Mouse (Mus musculus): ENCODE measurements at regions not wholly inside any gene's neighbourhood (a gene's known extent, or its start where the extent isn't known, plus 50 kb on each side); places are given as distances from the start of the nearest gene placed in this dataset.

- H3K4me2 ChIP-seq (replicated peaks) = no peak overlapping the region
- H3K36me3 ChIP-seq = no peaks in the 10 kb centered on the region
- no peak overlapping the region for H3K27ac ChIP-seq (replicated peaks)
- no peak for ATAC-seq (ENCODE audit: insufficient number of reproducible peaks, low FRiP score, low TSS enrichment, low read depth)
- H3K9me3 ChIP-seq (replicated peaks) = no peaks in the 10 kb centered on the region
- H3K27me3 ChIP-seq = no peaks in the 10 kb centered on the region
- no peaks in the 10 kb centered on the region for H3K4me1 ChIP-seq
- WGBS = 22% methylated on average over 2 of the region's 2 CpGs
- H3K4me3 ChIP-seq (replicated peaks) = no peak overlapping the region
- H3K9ac ChIP-seq = no peak overlapping the region
Measured at GRCm38 (mm10) chr15:8903651-8904050, 64.1 kb upstream of the Ranbp3l start.

GRCm38 (mm10) chr15:8897487-8898158, 70.1 kb upstream of the Ranbp3l start:
- Histone ChIP-seq H3K4me2 (replicated peaks) (no peak overlapping the region), H3K36me3 (no peaks in the 10 kb centered on the region), H3K27ac (replicated peaks) (no peak overlapping the region), H3K4me1 (no peaks in the 10 kb centered on the region), H3K4me3 (replicated peaks) (no peak overlapping the region), H3K27me3 (no peaks in the 10 kb centered on the region), H3K9ac (no peak overlapping the region), H3K9me3 (replicated peaks) (no peaks in the 10 kb centered on the region)
- WGBS = 84% methylated on average over 11 of the region's 11 CpGs
- ATAC-seq (ENCODE audit: insufficient number of reproducible peaks, low FRiP score, low TSS enrichment, low read depth) = no peak

GRCm38 (mm10) chr15:8896856-8897255, 70.9 kb upstream of the Ranbp3l start:
- Histone ChIP-seq H3K4me1 (no peaks in the 10 kb centered on the region), H3K27me3 (no peaks in the 10 kb centered on the region), H3K4me2 (replicated peaks) (no peak overlapping the region), H3K27ac (replicated peaks) (no peak overlapping the region), H3K9ac (no peak overlapping the region), H3K36me3 (no peaks in the 10 kb centered on the region), H3K4me3 (replicated peaks) (no peak overlapping the region), H3K9me3 (replicated peaks) (no peaks in the 10 kb centered on the region)
- WGBS = 69% methylated on average over 2 of the region's 2 CpGs
- no peak for ATAC-seq (ENCODE audit: insufficient number of reproducible peaks, low FRiP score, low TSS enrichment, low read depth)

DNA sequence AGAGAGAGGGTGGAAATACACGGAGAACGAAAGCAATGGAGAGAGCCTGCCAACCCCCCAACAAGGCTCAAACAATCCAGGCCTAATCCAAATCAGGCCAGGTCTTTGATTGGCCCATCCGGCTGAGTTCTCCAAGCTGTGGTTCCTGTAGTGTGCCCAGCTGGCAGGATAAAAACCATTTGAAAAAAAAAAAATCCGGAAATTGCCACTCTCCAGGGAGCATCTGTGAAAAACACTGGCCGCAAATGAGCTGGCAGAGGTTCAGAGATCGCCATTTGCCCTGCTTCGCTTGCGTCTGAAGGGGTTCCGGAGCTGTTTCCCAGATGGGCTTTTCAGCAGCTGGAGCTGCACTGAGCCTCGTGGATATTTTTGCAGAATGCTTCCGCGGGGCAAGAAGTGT, 71.4 kb upstream of the Ranbp3l start:
- peak; percentile 43; the same call in 1 of the 2 replicates for ATAC-seq (ENCODE audit: insufficient number of reproducible peaks, low FRiP score, low TSS enrichment, low read depth)
- Histone ChIP-seq H3K36me3 (no peaks in the 10 kb centered on the region), H3K4me3 (replicated peaks) (no peak overlapping the region), H3K4me1 (no peaks in the 10 kb centered on the region), H3K4me2 (replicated peaks) (0 out of 2 replicates have a peak overlapping the region, but pooled peaks have one; percentile 10), H3K9me3 (replicated peaks) (no peaks in the 10 kb centered on the region), H3K9ac (no peak overlapping the region), H3K27me3 (no peaks in the 10 kb centered on the region), H3K27ac (replicated peaks) (peak overlapping the region; percentile 28; the same call in 1 of the 2 replicates)
- whole genome bisulfite sequencing = 52% methylated on average over 12 of the region's 12 CpGs

DNA sequence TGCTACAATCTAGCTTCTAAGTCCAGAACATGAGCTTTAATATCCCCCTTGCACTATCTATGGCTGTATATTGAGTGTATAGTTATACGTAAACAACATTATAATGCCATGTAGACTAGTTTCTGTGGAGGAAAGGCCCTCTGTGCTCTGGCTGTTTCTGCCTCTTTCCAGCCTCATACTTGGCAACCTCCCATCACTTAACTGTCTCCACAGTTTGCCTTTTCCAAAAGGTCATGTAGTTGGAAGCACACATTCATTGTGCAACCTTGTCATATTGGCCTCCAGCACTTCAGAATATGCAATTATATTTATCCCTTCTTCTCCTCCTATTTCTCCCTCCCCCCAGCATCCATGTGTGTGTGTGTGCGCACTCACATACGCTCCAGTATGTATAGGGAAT, 82.2 kb upstream of the Ranbp3l start:
- Histone ChIP-seq H3K9me3 (replicated peaks) (no peaks in the 10 kb centered on the region), H3K36me3 (no peaks in the 10 kb centered on the region), H3K4me3 (replicated peaks) (no peak overlapping the region), H3K27me3 (no peaks in the 10 kb centered on the region), H3K4me1 (no peaks in the 10 kb centered on the region), H3K27ac (replicated peaks) (no peak overlapping the region), H3K9ac (no peak overlapping the region), H3K4me2 (replicated peaks) (no peak overlapping the region)
- ATAC-seq (ENCODE audit: insufficient number of reproducible peaks, low FRiP score, low TSS enrichment, low read depth) = no peak
- WGBS = 93% methylated on average over 3 of the region's 3 CpGs

- no peaks in the 10 kb centered on the region for H3K36me3 ChIP-seq
- WGBS = 41% methylated on average over 18 of the region's 18 CpGs
- H3K4me2 ChIP-seq (replicated peaks) = peak overlapping the region; percentile 43
- no peaks in the 10 kb centered on the region for H3K4me1 ChIP-seq
- H3K9ac ChIP-seq = no peak overlapping the region
- ATAC-seq (ENCODE audit: insufficient number of reproducible peaks, low FRiP score, low TSS enrichment, low read depth) = no peak
- H3K9me3 ChIP-seq (replicated peaks) = no peaks in the 10 kb centered on the region
- no peaks in the 10 kb centered on the region for H3K27me3 ChIP-seq
- no peak overlapping the region for H3K27ac ChIP-seq (replicated peaks)
- peak overlapping the region; percentile 25 for H3K4me3 ChIP-seq (replicated peaks)
Measured at GRCm38 (mm10) chr15:8884608-8885467, 82.9 kb upstream of the Ranbp3l start.

- H3K9me3 ChIP-seq (replicated peaks) = no peaks in the 10 kb centered on the region
- no peak overlapping the region for H3K9ac ChIP-seq
- H3K4me2 ChIP-seq (replicated peaks) = no peak overlapping the region
- WGBS = 50% methylated on average over 9 of the region's 9 CpGs
- H3K4me1 ChIP-seq = no peaks in the 10 kb centered on the region
- no peak overlapping the region for H3K4me3 ChIP-seq (replicated peaks)
- H3K27ac ChIP-seq (replicated peaks) = no peak overlapping the region
- no peaks in the 10 kb centered on the region for H3K36me3 ChIP-seq
- ATAC-seq (ENCODE audit: insufficient number of reproducible peaks, low FRiP score, low TSS enrichment, low read depth) = no peak
- H3K27me3 ChIP-seq = no peaks in the 10 kb centered on the region
Measured at GRCm38 (mm10) chr15:8882880-8883539, 84.7 kb upstream of the Ranbp3l start.

GRCm38 (mm10) chr15:8874884-8875493, 92.8 kb upstream of the Ranbp3l start:
- no peak overlapping the region for H3K4me2 ChIP-seq (replicated peaks)
- H3K27me3 ChIP-seq = no peaks in the 10 kb centered on the region
- no peak overlapping the region for H3K4me3 ChIP-seq (replicated peaks)
- H3K36me3 ChIP-seq = no peaks in the 10 kb centered on the region
- ATAC-seq (ENCODE audit: insufficient number of reproducible peaks, low FRiP score, low TSS enrichment, low read depth) = no peak
- no peak overlapping the region for H3K9ac ChIP-seq
- H3K4me1 ChIP-seq = no peaks in the 10 kb centered on the region
- 59% methylated on average over 9 of the region's 9 CpGs for WGBS
- H3K9me3 ChIP-seq (replicated peaks) = no peaks in the 10 kb centered on the region
- no peak overlapping the region for H3K27ac ChIP-seq (replicated peaks)

- H3K4me3 ChIP-seq (replicated peaks) = no peak overlapping the region
- no peaks in the 10 kb centered on the region for H3K36me3 ChIP-seq
- no peak overlapping the region for H3K27ac ChIP-seq (replicated peaks)
- WGBS = 77% methylated on average over 2 of the region's 2 CpGs
- H3K4me1 ChIP-seq = peaks cover 8% of the 10 kb centered on the region; the same call in 1 of the 2 replicates
- H3K9ac ChIP-seq = no peak overlapping the region
- no peak for ATAC-seq (ENCODE audit: insufficient number of reproducible peaks, low FRiP score, low TSS enrichment, low read depth)
- no peak overlapping the region for H3K4me2 ChIP-seq (replicated peaks)
- no peaks in the 10 kb centered on the region for H3K27me3 ChIP-seq
- H3K9me3 ChIP-seq (replicated peaks) = no peaks in the 10 kb centered on the region
Measured at GRCm38 (mm10) chr15:8868021-8868420, 99.7 kb upstream of the Ranbp3l start.

GRCm38 (mm10) chr15:8867160-8867891, 100.4 kb upstream of the Ranbp3l start:
- ATAC-seq (ENCODE audit: insufficient number of reproducible peaks, low FRiP score, low TSS enrichment, low read depth) = no peak
- H3K4me1 ChIP-seq = peaks cover 8% of the 10 kb centered on the region; the same call in 1 of the 2 replicates
- WGBS = 46% methylated on average over 7 of the region's 7 CpGs
- H3K9me3 ChIP-seq (replicated peaks) = no peaks in the 10 kb centered on the region
- H3K27ac ChIP-seq (replicated peaks) = no peak overlapping the region
- H3K27me3 ChIP-seq = no peaks in the 10 kb centered on the region
- H3K36me3 ChIP-seq = no peaks in the 10 kb centered on the region
- H3K4me3 ChIP-seq (replicated peaks) = no peak overlapping the region
- no peak overlapping the region for H3K9ac ChIP-seq
- H3K4me2 ChIP-seq (replicated peaks) = no peak overlapping the region

Measured in embryonic facial prominence, embryonic 15.5 days (tissue).